Mouse (Mus musculus): ENCODE measurements around the gene Pomt1.
"Not testable (repeated sequence)": the region's sequence is repeated elsewhere in the genome, so short reads cannot be mapped to it uniquely, and the experiment has no call there.

Pomt1 gene

GRCm38 (mm10) chr2:32282289-32282688, 45.9 kb downstream of the Pomt1 start:
- in situ Hi-C loops (cut with MboI, MseI) = no loop called here

DNA sequence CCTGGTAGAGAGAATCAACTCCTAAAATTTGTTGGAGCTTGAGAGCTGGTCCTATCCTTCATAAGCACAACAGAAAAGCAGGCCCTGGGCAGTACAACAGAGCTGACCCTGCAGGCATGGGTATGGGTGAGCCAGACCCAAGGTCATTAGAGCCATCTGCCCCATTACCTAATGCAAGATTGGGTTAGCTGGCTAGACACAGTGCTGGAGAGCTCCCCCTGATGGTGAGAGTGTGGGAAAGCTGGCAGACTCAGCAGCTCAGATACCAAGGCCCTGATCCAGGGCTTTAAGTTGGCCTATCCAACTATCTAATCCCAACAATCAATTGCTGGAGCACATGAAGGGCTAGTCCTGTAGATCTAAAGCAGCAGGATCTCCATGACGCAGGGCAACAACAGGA, 46.3 kb downstream of the Pomt1 start:
- in situ Hi-C loops (cut with MboI, MseI) = no loop called here

DNA sequence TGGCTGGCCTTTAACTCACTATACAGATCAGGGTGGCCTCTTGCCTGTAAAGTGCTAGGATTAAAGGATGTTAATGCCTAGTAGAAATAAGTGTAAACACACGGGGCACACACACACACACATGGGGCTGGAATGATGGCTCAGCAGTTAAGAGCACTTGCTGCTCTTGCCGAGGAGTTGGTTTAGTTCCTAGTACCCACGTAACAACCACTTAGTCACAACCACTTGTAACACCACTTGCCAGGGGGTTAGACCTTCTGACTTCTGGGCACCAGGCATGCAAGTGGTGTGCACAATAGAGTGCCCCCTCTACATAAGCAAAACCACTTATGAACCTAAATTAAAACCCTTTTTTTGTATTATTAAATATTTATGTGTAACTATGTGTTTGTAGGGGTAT, 47.6 kb downstream of the Pomt1 start:
- in situ Hi-C loops (cut with MboI, MseI) = no loop called here

- in situ Hi-C loops (cut with MboI, MseI) = no loop called here
These were observed 51.0 kb downstream of the Pomt1 start, which contains the start of gene Golga2 for GRCm38 (mm10) chr2:32287334-32287840. TSS of gene Golga2 (plus strand) at chr2:32287384.

DNA sequence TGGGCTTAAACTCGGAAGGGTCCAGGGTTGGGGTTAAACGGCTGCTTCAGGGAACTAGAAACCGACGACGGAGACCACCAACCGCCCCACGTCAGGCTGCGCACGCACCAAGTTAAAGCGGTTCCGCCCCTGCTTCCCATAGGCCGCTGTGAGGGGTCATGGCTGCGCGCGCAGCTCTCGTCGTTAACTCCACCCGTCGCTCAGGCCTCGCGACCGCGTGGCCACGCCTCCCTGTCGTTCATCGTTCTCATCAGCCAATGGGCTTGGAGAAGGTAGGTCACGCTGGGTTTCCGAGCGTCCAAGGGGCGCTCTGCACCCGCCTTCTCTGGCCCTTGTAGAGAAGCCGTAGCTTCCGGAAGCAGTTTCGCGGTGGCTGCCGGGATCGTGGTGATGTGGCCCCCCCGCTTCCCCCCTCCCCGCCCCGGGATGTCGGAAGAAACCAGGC, 51.6 kb downstream of the Pomt1 start, which contains the start of gene Swi5:
Gene Swi5, minus strand, starts transcription at position 153 of the 445 bp plus-strand sequence.
- in situ Hi-C loops (cut with MboI, MseI) = no loop called here

DNA sequence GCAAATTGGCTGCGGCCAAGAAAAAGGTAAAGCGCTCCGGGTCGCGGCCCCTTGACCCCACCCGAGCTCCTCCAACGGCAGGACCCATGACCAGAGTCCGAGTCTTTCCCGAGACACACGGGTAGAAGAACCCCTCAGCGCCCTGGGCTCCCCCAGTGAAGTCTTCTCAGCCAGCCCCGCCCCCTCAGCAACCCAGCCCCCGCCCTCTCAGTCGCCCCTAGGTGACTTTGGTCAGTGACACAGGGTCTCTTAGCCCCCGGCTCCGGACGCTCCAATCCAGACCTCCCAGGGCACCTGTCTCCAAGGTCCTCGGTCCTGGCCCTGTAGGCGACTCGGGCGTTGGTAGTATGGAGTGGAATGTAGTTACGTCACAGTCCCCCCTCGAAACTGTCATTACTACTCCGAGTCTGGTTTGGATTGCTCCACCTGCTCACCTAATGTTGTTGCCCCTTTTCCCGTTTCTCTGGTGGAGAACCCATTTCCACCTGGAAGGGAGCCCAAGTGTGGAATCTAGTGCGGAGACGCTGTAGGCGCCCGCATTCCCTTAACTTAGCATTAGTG, 52.1 kb downstream of the Pomt1 start:
- in situ Hi-C loops (cut with MboI, MseI) = no loop called here

GRCm38 (mm10) chr2:32289578-32289977, 53.2 kb downstream of the Pomt1 start:
- in situ Hi-C loops (cut with MboI, MseI) = no loop called here

DNA sequence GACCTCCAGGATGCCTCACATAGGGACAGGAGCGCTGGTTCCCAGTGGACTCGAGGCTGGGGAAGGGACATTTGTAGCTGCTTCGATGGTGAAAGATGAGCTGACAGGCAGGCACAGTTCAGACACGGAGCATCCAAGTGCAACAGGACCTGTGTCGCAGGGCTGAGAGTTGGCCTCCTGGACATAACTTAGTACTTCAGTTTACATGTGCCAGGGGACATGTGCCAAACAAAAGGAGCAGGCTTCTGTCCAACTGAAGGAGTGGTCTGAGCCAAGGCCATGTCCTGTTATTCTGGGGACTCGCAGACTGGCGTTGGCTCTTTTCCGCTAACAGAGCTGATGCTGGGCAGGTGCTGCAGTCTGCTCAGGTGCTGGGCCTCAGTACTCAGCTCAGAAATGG, 58.0 kb downstream of the Pomt1 start:
- in situ Hi-C loops (cut with MboI, MseI) = no loop called here

DNA sequence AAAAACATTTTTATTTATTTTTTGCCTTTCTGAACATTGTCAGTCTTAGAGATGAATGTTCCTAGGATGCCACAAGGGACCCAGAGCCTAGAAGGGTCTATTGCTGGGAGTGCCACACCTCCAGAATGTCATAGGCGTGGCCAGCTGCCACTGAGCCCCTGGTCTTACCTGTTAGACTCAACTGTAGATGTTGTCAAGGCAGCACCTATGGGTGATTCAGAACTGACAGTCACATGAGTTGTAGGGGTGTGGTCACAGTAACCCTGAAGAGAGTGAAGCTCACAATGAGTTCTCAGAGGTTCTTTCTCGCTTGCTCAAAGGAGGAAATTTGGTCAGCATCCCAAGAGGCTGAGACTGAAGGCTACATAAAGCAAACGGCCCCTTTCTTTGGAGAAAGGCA, 58.9 kb downstream of the Pomt1 start:
- in situ Hi-C loops (cut with MboI, MseI) = no loop called here

DNA sequence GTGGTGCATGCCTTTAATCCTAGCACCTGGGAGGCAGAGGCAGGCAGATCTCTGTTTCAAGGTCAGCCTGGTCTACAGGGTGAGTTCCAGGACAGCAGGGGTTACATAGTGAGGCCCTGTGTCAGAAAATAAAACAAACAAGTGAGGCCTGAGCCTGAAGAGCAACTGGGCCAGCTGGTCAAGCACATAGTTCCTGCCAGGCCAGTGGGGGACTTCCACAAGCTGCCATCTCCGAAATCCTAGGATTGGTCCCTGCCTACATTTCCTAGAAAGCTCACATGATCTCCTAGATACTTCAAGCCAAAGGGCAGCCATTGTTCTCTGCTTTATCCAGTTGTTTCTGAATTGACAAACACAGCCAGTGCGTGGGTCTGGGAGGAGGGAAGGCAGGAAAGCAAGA, 59.5 kb downstream of the Pomt1 start:
- in situ Hi-C loops (cut with MboI, MseI) = not testable (repeated sequence)

DNA sequence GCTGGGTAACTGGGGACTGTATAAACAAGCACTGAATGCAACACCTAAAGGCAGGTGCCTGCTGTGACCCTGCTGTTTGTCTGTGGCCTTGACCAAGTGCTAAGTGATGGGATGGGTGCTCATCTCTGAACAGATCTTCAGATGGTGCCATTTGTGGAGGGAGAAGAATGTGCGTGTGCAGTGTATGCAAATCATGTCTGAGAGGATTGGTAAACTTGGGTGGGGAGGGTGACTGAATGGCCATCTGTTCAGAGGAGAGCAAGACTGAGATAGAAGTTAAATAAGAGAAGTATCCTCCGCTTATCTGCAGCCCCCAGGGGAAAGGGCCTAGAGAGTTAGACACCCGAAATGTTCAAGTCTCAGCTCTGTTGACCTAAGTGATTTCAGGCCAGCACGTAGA, 63.1 kb downstream of the Pomt1 start:
- in situ Hi-C loops (cut with MboI, MseI) = no loop called here

DNA sequence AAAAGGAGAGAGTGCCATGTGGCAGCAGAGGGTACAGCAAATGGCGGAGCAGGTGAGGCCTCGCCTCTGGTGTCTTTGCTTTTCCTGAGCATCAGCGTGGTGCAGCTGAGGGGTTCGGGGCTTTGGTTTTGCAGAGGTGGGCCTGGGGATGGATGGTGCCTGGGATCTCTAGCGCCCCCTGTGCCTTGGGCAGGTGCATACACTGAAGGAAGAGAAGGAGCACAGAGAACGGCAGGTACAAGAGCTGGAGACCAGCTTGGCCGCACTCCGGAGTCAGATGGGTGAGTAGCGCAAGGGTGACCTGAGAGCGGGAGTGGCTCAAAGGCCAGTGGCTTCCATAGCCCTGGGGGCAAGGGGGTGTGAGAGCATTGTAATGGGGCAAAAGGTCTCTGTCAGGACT, 66.6 kb downstream of the Pomt1 start:
- in situ Hi-C loops (cut with MboI, MseI) = no loop called here

DNA sequence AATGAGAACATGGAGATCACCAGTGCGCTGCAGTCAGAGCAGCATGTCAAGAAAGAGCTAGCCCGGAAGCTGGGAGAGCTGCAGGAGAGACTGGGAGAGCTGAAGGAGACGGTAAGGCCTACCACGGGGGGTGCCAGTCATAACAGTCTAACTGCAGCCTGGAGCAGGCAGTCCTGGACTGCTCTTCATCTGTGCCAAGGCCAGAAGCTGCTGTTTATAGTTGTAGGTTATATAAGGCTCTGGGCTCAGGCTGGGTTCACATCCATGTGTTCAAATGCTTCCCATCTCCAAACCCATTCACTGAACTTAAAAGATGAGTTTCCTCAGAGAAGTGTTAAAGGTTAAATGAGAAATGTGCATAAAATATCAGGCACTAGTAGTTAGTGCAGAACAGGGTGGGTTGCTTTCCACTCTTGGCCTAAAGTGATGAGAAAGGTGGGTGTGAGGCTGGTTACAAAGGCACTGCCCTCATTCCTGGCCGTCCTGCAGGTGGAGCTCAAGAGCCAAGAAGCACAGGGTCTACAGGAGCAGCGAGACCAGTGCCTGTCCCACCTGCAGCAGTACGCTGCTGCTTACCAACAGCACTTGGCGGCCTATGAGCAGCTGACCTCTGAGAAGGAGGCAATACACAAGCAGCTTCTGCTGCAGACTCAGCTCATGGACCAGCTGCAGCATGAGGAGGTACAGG, 67.9 kb downstream of the Pomt1 start:
- in situ Hi-C loops (cut with MboI, MseI) = no loop called here

All from T-helper 17 cell (primary cell).